1 mouse cellular context compared by ENCODE assay signal in genomic region chr7:30192088-30192487, GRCm38 (mm10).
TF ChIP-seq lines count a peak whose summit lies in the region.

No protein-coding gene starts in this region.

TF ChIP-seq in ES-E14, 5 proteins besides CTCF, POLR2A, EP300 and RAD21:
- TF ChIP-seq CHD2 (IDR thresholded peaks at IDR 0.05; ENCODE audit: low read depth, low read length), result no peak
- no peak for TF ChIP-seq ZNF384 (IDR thresholded peaks at IDR 0.05; ENCODE audit: low read depth, low read length)
- TF ChIP-seq HCFC1 (IDR thresholded peaks at IDR 0.05; ENCODE audit: borderline replicate concordance, insufficient read depth, low read length), result no peak
- no peak for TF ChIP-seq MAFK (IDR thresholded peaks at IDR 0.05; ENCODE audit: insufficient read depth, low read depth, low read length)
- TF ChIP-seq ZC3H11A (IDR thresholded peaks at IDR 0.05; ENCODE audit: borderline replicate concordance, low read depth, low read length), result no peak
